Mouse (Mus musculus) naive thymus-derived CD4-positive, alpha-beta T cell, adult 2 months (primary cell): ENCODE measurements around the gene Zbtb8a.
A peak's percentile ranks its signal among the peaks of the same experiment; 100 is the strongest.
"Not testable (repeated sequence)": the region's sequence is repeated elsewhere in the genome, so short reads cannot be mapped to it uniquely, and the experiment has no call there.

Experiments
- DNase-seq: peaks from one replicate; pipeline ENCODE4 v3.0.0-alpha.2; 2011; ENCODE audit warnings: low read depth

Zbtb8a gene

DNA sequence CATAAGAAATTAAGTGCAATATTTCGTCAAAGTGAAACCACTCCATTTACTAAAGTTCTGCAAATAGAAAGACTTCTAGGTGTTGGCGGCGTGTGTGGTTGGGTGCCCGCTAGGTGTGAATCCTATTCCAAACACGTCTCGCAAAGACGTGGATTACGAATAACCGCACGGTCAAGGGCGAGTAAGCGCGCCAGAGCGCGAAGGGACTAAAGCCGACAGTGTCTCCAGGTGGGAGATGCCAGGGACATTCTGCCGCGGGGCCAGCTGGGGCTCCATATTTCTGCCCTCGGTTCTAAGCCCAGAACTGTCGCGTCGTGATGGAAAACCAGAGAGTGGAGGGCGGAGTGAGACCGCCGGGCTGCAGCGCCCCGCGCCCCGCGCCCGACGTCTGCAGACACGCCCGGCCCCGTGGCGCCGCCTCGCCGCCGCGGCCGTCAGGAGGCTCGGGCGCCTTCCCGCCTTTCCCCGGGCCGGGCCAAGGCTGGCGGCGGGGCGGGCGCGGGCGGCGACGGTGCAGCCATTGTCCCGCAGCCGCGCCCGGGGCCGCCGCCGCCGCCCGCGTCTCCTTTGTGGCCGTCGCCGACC, 863 bp downstream of the Zbtb8a start:
- DNase-seq = peak; percentile 67

- DNase-seq = no peak
Observed at GRCm38 (mm10) chr4:129375821-129376220, 2.1 kb downstream of the Zbtb8a start.

DNA sequence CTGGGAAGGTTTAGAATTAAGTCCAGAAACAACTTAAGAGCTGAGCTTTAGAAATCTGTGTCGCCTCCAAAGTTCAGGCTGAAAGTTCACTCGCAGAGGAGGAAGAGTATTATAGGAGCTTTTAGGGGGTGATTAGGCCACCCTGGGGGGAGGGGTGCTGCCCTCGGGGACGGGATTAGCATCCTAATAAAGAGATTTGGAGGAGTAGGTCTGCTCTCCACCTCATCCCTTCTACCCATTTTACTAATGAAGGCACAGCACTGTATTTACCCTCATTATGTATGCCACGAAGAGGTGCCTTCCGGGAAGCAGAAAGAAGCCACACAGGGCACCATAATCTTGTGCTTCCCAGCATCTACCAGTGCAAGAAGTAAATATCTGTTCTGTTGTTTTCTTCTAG, 2.9 kb downstream of the Zbtb8a start:
- no peak for DNase-seq

DNA sequence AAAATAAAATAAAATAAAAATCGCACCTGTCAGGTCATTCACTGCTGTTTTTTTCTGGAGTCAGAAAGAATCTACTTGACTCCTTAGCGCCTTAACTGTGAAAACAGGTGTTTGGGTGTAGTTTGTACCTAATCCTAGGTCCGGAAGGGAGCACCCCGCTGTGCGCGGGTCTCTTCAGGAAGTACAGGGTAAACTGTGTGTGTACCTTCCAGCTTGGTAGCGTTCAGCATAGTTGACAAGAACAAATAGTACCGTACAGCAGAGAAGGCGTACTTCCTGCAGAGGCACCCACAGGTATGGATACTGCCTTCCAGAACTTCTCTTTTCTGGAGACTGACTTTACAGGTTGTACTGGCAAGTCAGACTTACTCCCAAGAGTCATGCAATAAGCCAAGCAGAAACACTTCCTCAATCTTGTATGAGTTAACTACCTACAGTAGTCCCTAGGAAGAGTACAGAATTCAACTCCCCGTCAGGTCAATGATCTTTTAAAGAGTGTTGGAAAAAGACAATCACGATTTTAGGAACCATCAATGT, 3.6 kb downstream of the Zbtb8a start:
- DNase-seq = no peak

DNA sequence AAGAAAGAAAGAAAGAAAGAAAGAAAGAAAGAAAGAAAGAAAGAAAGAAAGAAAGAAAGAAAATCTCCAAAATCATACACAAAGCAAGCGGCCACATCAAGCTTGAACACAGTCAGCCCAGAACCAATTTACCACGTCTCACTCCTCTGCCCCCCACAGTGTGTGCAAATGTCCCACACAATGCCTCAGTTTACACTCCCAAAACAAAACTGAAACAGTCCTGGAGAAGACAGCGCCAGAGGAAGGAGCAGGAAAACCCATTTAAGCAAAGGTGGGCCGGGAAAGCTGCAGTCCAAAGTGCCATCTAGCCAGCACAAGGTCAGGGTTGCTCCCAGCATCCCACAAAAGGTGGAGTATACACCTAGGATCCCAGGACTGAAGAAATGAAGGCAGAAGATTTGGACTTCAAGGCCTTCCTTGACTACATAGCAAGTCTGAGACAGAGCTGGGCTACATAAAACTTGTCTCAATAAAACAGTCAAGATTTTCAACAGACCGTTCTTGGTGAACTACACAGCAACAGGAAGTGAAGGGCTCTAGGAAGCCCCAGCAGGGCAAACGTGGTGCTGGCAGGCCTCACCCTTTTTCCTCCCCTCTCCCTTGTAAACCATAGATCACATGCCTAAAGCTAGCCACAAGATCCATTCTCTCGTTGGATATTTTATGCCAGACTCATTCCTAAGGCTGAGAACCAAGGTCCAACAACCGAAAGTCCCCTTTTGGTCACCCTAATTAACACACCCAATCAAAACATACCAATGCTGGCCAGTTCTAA, 4.5 kb downstream of the Zbtb8a start:
- peak; percentile 68 for DNase-seq

GRCm38 (mm10) chr4:129371391-129371790, 6.5 kb downstream of the Zbtb8a start:
- no peak for DNase-seq

- DNase-seq = peak; percentile 78
Observed at GRCm38 (mm10) chr4:129365224-129365623, 12.7 kb downstream of the Zbtb8a start.

- DNase-seq = peak; percentile 56
Observed at GRCm38 (mm10) chr4:129364379-129364778, 13.5 kb downstream of the Zbtb8a start.

DNA sequence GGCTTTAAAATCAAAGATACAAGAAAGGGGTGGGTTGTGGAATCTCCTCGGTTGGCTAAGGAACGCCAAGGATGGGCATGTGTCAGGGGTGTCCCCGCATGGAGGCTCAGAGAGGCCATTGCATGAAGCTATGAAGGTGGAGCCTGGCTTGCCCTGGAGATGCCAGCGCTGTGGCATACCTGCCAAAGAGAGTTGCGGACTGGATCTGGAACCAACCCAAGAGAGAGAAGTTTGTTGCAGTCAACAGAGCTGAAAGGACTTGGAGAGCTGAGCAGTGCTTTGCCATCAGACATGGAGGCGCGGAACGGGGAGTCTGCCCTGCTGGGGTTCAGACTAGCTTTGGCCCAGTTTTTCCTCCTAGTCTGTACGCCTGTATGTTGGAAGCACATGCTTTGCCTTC, 14.5 kb downstream of the Zbtb8a start:
- no peak for DNase-seq

- no peak for DNase-seq
Observed at GRCm38 (mm10) chr4:129362771-129363170, 15.1 kb downstream of the Zbtb8a start.

DNA sequence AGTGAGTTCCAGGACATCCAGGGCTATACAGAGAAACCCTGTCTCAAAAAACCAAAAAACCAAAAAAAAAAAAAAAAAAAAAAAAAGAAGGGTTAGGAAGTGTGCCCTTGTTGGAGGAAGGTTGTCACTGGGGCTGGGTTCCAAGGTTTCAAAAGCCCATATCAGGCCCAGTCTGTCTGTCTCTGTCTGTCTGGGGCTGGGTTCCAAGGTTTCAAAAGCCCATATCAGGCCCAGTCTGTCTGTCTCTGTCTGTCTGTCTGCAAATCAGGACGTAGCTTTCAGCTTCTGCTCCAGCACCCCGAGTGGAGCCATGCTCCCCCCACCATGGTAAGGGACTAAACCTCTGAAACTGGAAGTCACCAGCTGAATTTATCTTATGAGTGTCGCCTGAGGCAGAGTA, 15.7 kb downstream of the Zbtb8a start:
- DNase-seq = not testable (repeated sequence)

GRCm38 (mm10) chr4:129357613-129358163, 20.2 kb downstream of the Zbtb8a start:
- DNase-seq = no peak

GRCm38 (mm10) chr4:129354236-129354635, 23.7 kb downstream of the Zbtb8a start:
- no peak for DNase-seq

- DNase-seq = no peak
Observed at GRCm38 (mm10) chr4:129353176-129353575, 24.7 kb downstream of the Zbtb8a start.

DNA sequence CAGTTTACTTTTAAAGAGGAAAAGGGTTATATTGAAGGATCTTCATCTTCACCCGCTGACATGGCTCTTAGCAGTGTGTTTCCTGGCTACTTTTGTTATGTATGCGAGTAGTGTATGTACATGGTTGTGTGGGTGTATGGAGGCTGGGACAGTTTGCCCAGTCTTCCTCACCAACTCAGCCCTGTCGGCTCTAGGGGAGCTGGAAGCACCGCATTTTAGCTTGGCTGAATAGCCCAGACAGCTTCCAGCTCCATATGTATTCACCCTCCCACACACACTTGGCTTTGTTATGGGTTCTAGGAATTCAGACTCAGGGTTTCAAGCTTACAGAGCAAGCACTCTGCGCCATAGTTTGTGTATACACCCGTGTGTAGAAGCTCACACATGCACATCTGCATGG, 26.8 kb downstream of the Zbtb8a start:
- DNase-seq = no peak

- peak; percentile 91 for DNase-seq
Observed at GRCm38 (mm10) chr4:129350644-129351043, 27.3 kb downstream of the Zbtb8a start.

- DNase-seq = no peak
Observed at GRCm38 (mm10) chr4:129346481-129347154, 31.3 kb downstream of the Zbtb8a start.

- no peak for DNase-seq
Observed at GRCm38 (mm10) chr4:129342705-129343104, 35.2 kb downstream of the Zbtb8a start.

DNA sequence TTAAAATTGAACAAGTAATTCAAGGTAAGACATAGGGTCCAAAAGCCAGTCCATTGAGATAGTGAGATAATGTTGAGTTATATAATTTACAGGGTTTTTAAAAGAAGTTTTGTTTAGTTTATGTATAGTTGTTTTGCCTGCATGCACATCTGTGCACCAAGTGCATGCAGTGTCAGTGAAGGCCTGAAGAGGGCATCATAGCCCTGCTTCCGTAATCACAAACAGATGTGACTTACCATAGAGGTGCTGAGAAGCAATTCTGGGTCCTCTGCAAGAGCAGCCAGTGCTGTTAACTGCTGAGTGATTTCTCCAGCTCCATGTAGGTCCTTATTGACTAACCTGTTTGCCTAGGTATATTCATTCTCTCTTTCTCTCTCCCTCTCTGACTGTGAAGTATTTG, 36.0 kb downstream of the Zbtb8a start:
- peak; percentile 36 for DNase-seq

DNA sequence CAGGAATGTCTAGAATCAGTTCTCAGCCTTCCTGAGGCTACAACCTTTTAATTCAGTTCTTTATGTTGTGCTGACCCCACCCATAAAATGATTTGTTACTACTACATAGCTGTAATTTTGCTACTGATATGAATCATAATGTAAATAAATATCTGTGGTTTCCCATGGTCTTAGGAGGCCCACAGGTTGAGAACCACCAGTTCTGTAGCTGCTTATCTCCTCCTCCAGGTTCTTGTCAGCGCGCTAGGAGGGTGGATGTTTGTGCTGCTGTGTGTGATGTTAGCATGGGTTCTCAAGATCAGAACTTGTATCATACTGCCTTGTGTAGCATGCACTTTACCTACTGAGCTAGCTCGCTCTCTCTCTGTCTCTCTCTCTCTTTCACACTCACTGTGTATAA, 38.2 kb downstream of the Zbtb8a start:
- DNase-seq = no peak

DNA sequence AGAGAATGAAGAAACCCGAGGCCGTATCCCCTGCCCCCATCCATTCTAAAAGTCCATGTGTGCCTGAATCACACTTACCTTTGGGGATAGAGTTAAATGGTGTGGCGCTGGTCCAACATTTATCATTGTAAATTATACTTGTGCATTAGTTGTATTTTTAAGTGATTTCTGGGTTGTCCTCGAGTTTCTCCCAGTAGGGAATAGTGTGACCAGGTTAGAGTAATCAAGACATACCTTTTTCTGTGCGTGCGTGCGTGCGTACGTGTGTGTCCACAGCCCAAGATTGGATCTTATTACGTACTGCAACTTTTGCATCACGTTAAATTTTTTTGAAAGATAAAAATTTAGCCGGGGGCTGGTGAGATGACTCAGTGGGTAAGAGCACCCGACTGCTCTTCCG, 41.6 kb downstream of the Zbtb8a start:
- no peak for DNase-seq

GRCm38 (mm10) chr4:129335216-129336074, 42.5 kb downstream of the Zbtb8a start, which contains the start of the genes Rbbp4 and Zbtb8os:
Rbbp4 (minus strand) TSS chr4:129335370.
Zbtb8os (plus strand) TSS chr4:129335695.
- peak; percentile 99 for DNase-seq
